Mouse (Mus musculus): ENCODE data around the gene Kif1c. TPM values are rescaled to one million over a fixed set of nuclear protein-coding genes. Genes with fewer than 3 reads are reported as not detected.
"Not testable (repeated sequence)": the region's sequence is repeated elsewhere in the genome, so short reads cannot be mapped to it uniquely, and the experiment has no call there.

The Kif1c gene
- total and polyA plus RNA-seq, 3 experiments: 19.8 to 21.7 TPM; not detected in 1

- Histone ChIP-seq H3K4me3 (ENCODE audit: control insufficient read depth in 1 of 2, insufficient read depth in 1 of 2, low read depth in 2 of 2, low read length in 2 of 2) (no peak overlapping the region), H3K27ac (ENCODE audit: control insufficient read depth, low read depth, low read length) (no peak overlapping the region), H3K9me3 (replicated peaks; ENCODE audit: insufficient read depth, low read length) (no peaks in the 10 kb centered on the region), H3K4me1 (ENCODE audit: control insufficient read depth in 1 of 2, insufficient read depth in 2 of 2, low read length in 2 of 2) (peaks cover 0 to 5% of the 10 kb centered on the region in 2 experiments; a peak in 2 of 4 replicates), H3K9ac (ENCODE audit: control insufficient read depth, low read depth, low read length, poor library complexity, severe bottlenecking) (no peak overlapping the region), H3K79me2 (ENCODE audit: control insufficient read depth, insufficient read depth, low read length, poor library complexity) (no peaks in the 10 kb centered on the region), H3K27me3 (ENCODE audit: control insufficient read depth in 1 of 2, insufficient read depth in 2 of 2, low read length in 2 of 2) (no peaks in the 10 kb centered on the region), H3K36me3 (ENCODE audit: control insufficient read depth in 1 of 2, insufficient read depth in 2 of 2, low read length in 2 of 2) (peaks cover 0 to 2% of the 10 kb centered on the region in 2 experiments; a peak in 2 of 4 replicates)
- TF ChIP-seq RAD21 (IDR thresholded peaks at IDR 0.05; ENCODE audit: low read depth, low read length) (no peak), SIN3A (IDR thresholded peaks at IDR 0.05; ENCODE audit: low read length) (peak; percentile 12; the same call in 1 of the 2 replicates), USF1 (IDR thresholded peaks at IDR 0.05; ENCODE audit: low read depth, low read length) (no peak), MEF2A (IDR thresholded peaks at IDR 0.05; ENCODE audit: extremely low read depth, insufficient replicate concordance, low read depth, low read length, poor library complexity, severe bottlenecking) (no peak), MAFK (IDR thresholded peaks at IDR 0.05; ENCODE audit: borderline replicate concordance, low read depth, low read length) (no peak), MYB (IDR thresholded peaks at IDR 0.05; ENCODE audit: low read depth, low read length) (no peak), ZC3H11A (IDR thresholded peaks at IDR 0.05; ENCODE audit: low read depth, low read length) (no peak), ETS1 (IDR thresholded peaks at IDR 0.05; ENCODE audit: low read depth, low read length) (no peak), JUND (IDR thresholded peaks at IDR 0.05; ENCODE audit: low read depth, low read length) (no peak), POLR2AphosphoS5 (IDR thresholded peaks at IDR 0.05; ENCODE audit: borderline replicate concordance, low read depth, low read length) (no peak), ZKSCAN1 (IDR thresholded peaks at IDR 0.05; ENCODE audit: low read depth, low read length) (no peak), MXI1 (IDR thresholded peaks at IDR 0.05; ENCODE audit: low read depth, low read length) (0 out of 2 replicates have a peak, but pooled peaks have one; percentile 19), TAL1 (IDR thresholded peaks at IDR 0.05; ENCODE audit: low read length) (no peak), ELF1 (IDR thresholded peaks at IDR 0.05; ENCODE audit: low read depth, low read length) (no peak), POLR2AphosphoS2 (IDR thresholded peaks at IDR 0.05; ENCODE audit: low read length) (no peak), SMC3 (IDR thresholded peaks at IDR 0.05; ENCODE audit: low read depth, low read length) (no peak)
- peak; percentile 57 for DNase-seq (ENCODE audit: low read depth, low spot score)
Observed at GRCm38 (mm10) chr11:70777634-70778033, 77.3 kb downstream of the Kif1c start.

GRCm38 (mm10) chr11:70778058-70778457 is 77.7 kb downstream of the Kif1c start:
- H3K27ac ChIP-seq (ENCODE audit: control insufficient read depth, low read depth, low read length); H3K79me2 ChIP-seq (ENCODE audit: control insufficient read depth, insufficient read depth, low read length, poor library complexity); H3K9me3 ChIP-seq (replicated peaks; ENCODE audit: insufficient read depth, low read length); H3K4me3 ChIP-seq (ENCODE audit: control insufficient read depth in 1 of 2, insufficient read depth in 1 of 2, low read depth in 2 of 2, low read length in 2 of 2); H3K27me3 ChIP-seq (ENCODE audit: control insufficient read depth in 1 of 2, insufficient read depth in 2 of 2, low read length in 2 of 2); H3K36me3 ChIP-seq (ENCODE audit: control insufficient read depth in 1 of 2, insufficient read depth in 2 of 2, low read length in 2 of 2); H3K9ac ChIP-seq (ENCODE audit: control insufficient read depth, low read depth, low read length, poor library complexity, severe bottlenecking); H3K4me1 ChIP-seq (ENCODE audit: control insufficient read depth in 1 of 2, insufficient read depth in 2 of 2, low read length in 2 of 2): not testable (repeated sequence)
- DNase-seq (ENCODE audit: low read depth, low spot score): peak; percentile 81
- peak; percentile 46; the same call in 1 of the 2 replicates for TF ChIP-seq ZC3H11A (IDR thresholded peaks at IDR 0.05; ENCODE audit: low read depth, low read length)
- peak; percentile 72 for TF ChIP-seq ZNF384 (IDR thresholded peaks at IDR 0.05; ENCODE audit: low read depth, low read length)
- peak; percentile 86 for TF ChIP-seq TBP (IDR thresholded peaks at IDR 0.05; ENCODE audit: low read depth, low read length)
- TF ChIP-seq CTCF (IDR thresholded peaks at IDR 0.05 in 2 of 3, conservative IDR thresholded peaks at IDR 0.05 in 1 of 3; ENCODE audit: control insufficient read depth in 1 of 3, insufficient read depth in 1 of 3, low read depth in 2 of 3, low read length in 3 of 3, poor library complexity in 1 of 3, severe bottlenecking in 1 of 3): peak; percentile 28 to 73 (median 51); a peak in 4 of 6 replicates
- TF ChIP-seq SIN3A (IDR thresholded peaks at IDR 0.05; ENCODE audit: low read length): 0 out of 2 replicates have a peak, but pooled peaks have one; percentile 5
- peak; percentile 61 for TF ChIP-seq SMC3 (IDR thresholded peaks at IDR 0.05; ENCODE audit: low read depth, low read length)
- peak; percentile 70 for TF ChIP-seq RAD21 (IDR thresholded peaks at IDR 0.05; ENCODE audit: low read depth, low read length)

Other genes with a start within 250 kb of the Kif1c start
- gene Med11, start 248.6 kb upstream of the Kif1c start, total RNA-seq (2012; rRNA removed): 43.0 and 43.3 TPM in 2 replicates
- gene Med11, start 248.6 kb upstream of the Kif1c start, polyA plus RNA-seq (2012; ENCODE audit: insufficient read depth in 1 of 2, insufficient read length in 2 of 2, low read depth in 1 of 2, low replicate concordance in 2 of 2, missing spikeins in 1 of 2): 10 to 100 TPM in 1 of 2 experiments, not detected in 1; 40.0 TPM
- not detected in 2 replicates for gene Zmynd15, start 241.1 kb upstream of the Kif1c start, total RNA-seq (2012; rRNA removed)
- gene Zmynd15, start 241.1 kb upstream of the Kif1c start, polyA plus RNA-seq (2012; ENCODE audit: insufficient read depth in 1 of 2, insufficient read length in 2 of 2, low read depth in 1 of 2, low replicate concordance in 2 of 2, missing spikeins in 1 of 2): under 1 TPM in 1 of 2 experiments, not detected in 1; 0.14 TPM
- not detected in 2 replicates for gene Cxcl16, start 240.6 kb upstream of the Kif1c start, total RNA-seq (2012; rRNA removed)
- gene Cxcl16, start 240.6 kb upstream of the Kif1c start, polyA plus RNA-seq (2012; ENCODE audit: insufficient read depth in 1 of 2, insufficient read length in 2 of 2, low read depth in 1 of 2, low replicate concordance in 2 of 2, missing spikeins in 1 of 2): not detected
- gene Tm4sf5, start 195.3 kb upstream of the Kif1c start, total RNA-seq (2012; rRNA removed): 0.27 TPM in 1 of 2 replicates, not detected in the other
- gene Tm4sf5, start 195.3 kb upstream of the Kif1c start, polyA plus RNA-seq (2012; ENCODE audit: insufficient read depth in 1 of 2, insufficient read length in 2 of 2, low read depth in 1 of 2, low replicate concordance in 2 of 2, missing spikeins in 1 of 2): under 1 TPM in 1 of 2 experiments, not detected in 1; 0.21 TPM
- not detected in 2 replicates for gene Vmo1, start 185.9 kb upstream of the Kif1c start, total RNA-seq (2012; rRNA removed)
- gene Vmo1, start 185.9 kb upstream of the Kif1c start, polyA plus RNA-seq (2012; ENCODE audit: insufficient read depth in 1 of 2, insufficient read length in 2 of 2, low read depth in 1 of 2, low replicate concordance in 2 of 2, missing spikeins in 1 of 2): not detected
- not detected in 2 replicates for gene Gltpd2, start 181.4 kb upstream of the Kif1c start, total RNA-seq (2012; rRNA removed)
- under 1 TPM in 1 of 2 experiments, not detected in 1; 0.06 TPM for gene Gltpd2, start 181.4 kb upstream of the Kif1c start, polyA plus RNA-seq (2012; ENCODE audit: insufficient read depth in 1 of 2, insufficient read length in 2 of 2, low read depth in 1 of 2, low replicate concordance in 2 of 2, missing spikeins in 1 of 2)
- 602 and 671 TPM in 2 replicates for gene Psmb6, start 175.2 kb upstream of the Kif1c start, total RNA-seq (2012; rRNA removed)
- 100 to 1,000 TPM in 1 of 2 experiments, not detected in 1; 462 TPM for gene Psmb6, start 175.2 kb upstream of the Kif1c start, polyA plus RNA-seq (2012; ENCODE audit: insufficient read depth in 1 of 2, insufficient read length in 2 of 2, low read depth in 1 of 2, low replicate concordance in 2 of 2, missing spikeins in 1 of 2)
- gene Gm40193, start 167.6 kb upstream of the Kif1c start, total RNA-seq (2012; rRNA removed): not detected in 2 replicates
- gene Gm40193, start 167.6 kb upstream of the Kif1c start, polyA plus RNA-seq (2012; ENCODE audit: insufficient read depth in 1 of 2, insufficient read length in 2 of 2, low read depth in 1 of 2, low replicate concordance in 2 of 2, missing spikeins in 1 of 2): not detected
- 0.07 and 0.15 TPM in 2 replicates for gene Pld2, start 160.5 kb upstream of the Kif1c start, total RNA-seq (2012; rRNA removed)
- under 1 TPM in 1 of 2 experiments, not detected in 1; 0.39 TPM for gene Pld2, start 160.5 kb upstream of the Kif1c start, polyA plus RNA-seq (2012; ENCODE audit: insufficient read depth in 1 of 2, insufficient read length in 2 of 2, low read depth in 1 of 2, low replicate concordance in 2 of 2, missing spikeins in 1 of 2)
- 25.0 and 33.8 TPM in 2 replicates for gene Mink1, start 137.7 kb upstream of the Kif1c start, total RNA-seq (2012; rRNA removed)
- 100 to 1,000 TPM in 1 of 2 experiments, 10 to 100 TPM in 1; 57.3 to 230 TPM for gene Mink1, start 137.7 kb upstream of the Kif1c start, polyA plus RNA-seq (2012; ENCODE audit: insufficient read depth in 1 of 2, insufficient read length in 2 of 2, low read depth in 1 of 2, low replicate concordance in 2 of 2, missing spikeins in 1 of 2)
- gene 4930544D05Rik, start 84.7 kb upstream of the Kif1c start, total RNA-seq (2012; rRNA removed): not detected in 2 replicates
- under 1 TPM in 1 of 2 experiments, not detected in 1; 0.10 TPM for gene 4930544D05Rik, start 84.7 kb upstream of the Kif1c start, polyA plus RNA-seq (2012; ENCODE audit: insufficient read depth in 1 of 2, insufficient read length in 2 of 2, low read depth in 1 of 2, low replicate concordance in 2 of 2, missing spikeins in 1 of 2)
- 0.54 TPM in 1 of 2 replicates, not detected in the other for gene Chrne, start 81.3 kb upstream of the Kif1c start, total RNA-seq (2012; rRNA removed)
- gene Chrne, start 81.3 kb upstream of the Kif1c start, polyA plus RNA-seq (2012; ENCODE audit: insufficient read depth in 1 of 2, insufficient read length in 2 of 2, low read depth in 1 of 2, low replicate concordance in 2 of 2, missing spikeins in 1 of 2): under 1 TPM in 1 of 2 experiments, not detected in 1; 0.33 TPM
- 0.98 and 1.6 TPM in 2 replicates for gene Gp1ba, start 61.4 kb upstream of the Kif1c start, total RNA-seq (2012; rRNA removed)
- 1 to 10 TPM in 1 of 2 experiments, not detected in 1; 5.0 TPM for gene Gp1ba, start 61.4 kb upstream of the Kif1c start, polyA plus RNA-seq (2012; ENCODE audit: insufficient read depth in 1 of 2, insufficient read length in 2 of 2, low read depth in 1 of 2, low replicate concordance in 2 of 2, missing spikeins in 1 of 2)
- gene Rnf167, start 53.3 kb upstream of the Kif1c start, total RNA-seq (2012; rRNA removed): 30.4 and 31.4 TPM in 2 replicates
- gene Rnf167, start 53.3 kb upstream of the Kif1c start, polyA plus RNA-seq (2012; ENCODE audit: insufficient read depth in 1 of 2, insufficient read length in 2 of 2, low read depth in 1 of 2, low replicate concordance in 2 of 2, missing spikeins in 1 of 2): 10 to 100 TPM in 1 of 2 experiments, not detected in 1; 44.4 TPM
- 96.3 and 104 TPM in 2 replicates for gene Slc25a11, start 53.1 kb upstream of the Kif1c start, total RNA-seq (2012; rRNA removed)
- 100 to 1,000 TPM; 114 to 145 TPM for gene Slc25a11, start 53.1 kb upstream of the Kif1c start, polyA plus RNA-seq (2012; ENCODE audit: insufficient read depth in 1 of 2, insufficient read length in 2 of 2, low read depth in 1 of 2, low replicate concordance in 2 of 2, missing spikeins in 1 of 2)
- 1,332 and 1,356 TPM in 2 replicates for gene Pfn1, start 45.9 kb upstream of the Kif1c start, total RNA-seq (2012; rRNA removed)
- 1,000 to 10,000 TPM; 2,392 to 5,980 TPM for gene Pfn1, start 45.9 kb upstream of the Kif1c start, polyA plus RNA-seq (2012; ENCODE audit: insufficient read depth in 1 of 2, insufficient read length in 2 of 2, low read depth in 1 of 2, low replicate concordance in 2 of 2, missing spikeins in 1 of 2)
- 12.9 and 14.2 TPM in 2 replicates for gene Eno3, start 43.3 kb upstream of the Kif1c start, total RNA-seq (2012; rRNA removed)
- gene Eno3, start 43.3 kb upstream of the Kif1c start, polyA plus RNA-seq (2012; ENCODE audit: insufficient read depth in 1 of 2, insufficient read length in 2 of 2, low read depth in 1 of 2, low replicate concordance in 2 of 2, missing spikeins in 1 of 2): 10 to 100 TPM in 1 of 2 experiments, not detected in 1; 16.8 TPM
- 76.4 and 81.0 TPM in 2 replicates for gene Spag7, start 31.1 kb upstream of the Kif1c start, total RNA-seq (2012; rRNA removed)
- gene Spag7, start 31.1 kb upstream of the Kif1c start, polyA plus RNA-seq (2012; ENCODE audit: insufficient read depth in 1 of 2, insufficient read length in 2 of 2, low read depth in 1 of 2, low replicate concordance in 2 of 2, missing spikeins in 1 of 2): 10 to 100 TPM in 1 of 2 experiments, not detected in 1; 99.6 TPM
- 1.9 and 2.8 TPM in 2 replicates for gene Camta2, start 12.4 kb upstream of the Kif1c start, total RNA-seq (2012; rRNA removed)
- 10 to 100 TPM in 1 of 2 experiments, not detected in 1; 15.0 TPM for gene Camta2, start 12.4 kb upstream of the Kif1c start, polyA plus RNA-seq (2012; ENCODE audit: insufficient read depth in 1 of 2, insufficient read length in 2 of 2, low read depth in 1 of 2, low replicate concordance in 2 of 2, missing spikeins in 1 of 2)
- gene Inca1, start 393 bp upstream of the Kif1c start, total RNA-seq (2012; rRNA removed): 0.35 and 0.46 TPM in 2 replicates
- gene Inca1, start 393 bp upstream of the Kif1c start, polyA plus RNA-seq (2012; ENCODE audit: insufficient read depth in 1 of 2, insufficient read length in 2 of 2, low read depth in 1 of 2, low replicate concordance in 2 of 2, missing spikeins in 1 of 2): 1 to 10 TPM in 1 of 2 experiments, not detected in 1; 2.2 TPM
- gene Zfp3, start 63.7 kb downstream of the Kif1c start, total RNA-seq (2012; rRNA removed): 1.5 TPM in 2 replicates
- gene Zfp3, start 63.7 kb downstream of the Kif1c start, polyA plus RNA-seq (2012; ENCODE audit: insufficient read depth in 1 of 2, insufficient read length in 2 of 2, low read depth in 1 of 2, low replicate concordance in 2 of 2, missing spikeins in 1 of 2): 1 to 10 TPM in 1 of 2 experiments, not detected in 1; 1.9 TPM
- not detected in 2 replicates for gene Scimp, start 112.0 kb downstream of the Kif1c start, total RNA-seq (2012; rRNA removed)
- gene Scimp, start 112.0 kb downstream of the Kif1c start, polyA plus RNA-seq (2012; ENCODE audit: insufficient read depth in 1 of 2, insufficient read length in 2 of 2, low read depth in 1 of 2, low replicate concordance in 2 of 2, missing spikeins in 1 of 2): not detected
- gene Rabep1, start 144.2 kb downstream of the Kif1c start, total RNA-seq (2012; rRNA removed): 34.3 and 35.6 TPM in 2 replicates
- gene Rabep1, start 144.2 kb downstream of the Kif1c start, polyA plus RNA-seq (2012; ENCODE audit: insufficient read depth in 1 of 2, insufficient read length in 2 of 2, low read depth in 1 of 2, low replicate concordance in 2 of 2, missing spikeins in 1 of 2): 10 to 100 TPM; 24.2 to 72.2 TPM